Mouse (Mus musculus) gastrocnemius, postnatal 25 days (tissue): ENCODE results near the gene Fam107a. TPM values are rescaled to one million over a fixed set of nuclear protein-coding genes. Genes with fewer than 3 reads are reported as not detected.

Experiments used
- DNase-seq: peaks from one replicate; pipeline ENCODE4 v3.0.0; 2022
- total RNA-seq, 2 experiments: library from RNA; stranded (reverse); gene quantifications; 1 replicate in 1 of 2; 2 replicates in 1 of 2; pipeline ENCODE4 v1.2.3; 2021

Gene Fam107a
- total RNA-seq, 2 experiments from 2014 or later = 3.4 to 6.3 TPM

GRCm38 (mm10) chr14:8256881-8257280 lies 60.9 kb downstream of the Fam107a start:
- no peak for DNase-seq

- DNase-seq = no peak
Measured at GRCm38 (mm10) chr14:8256072-8256471, 61.8 kb downstream of the Fam107a start.

- no peak for DNase-seq
Measured at GRCm38 (mm10) chr14:8255076-8255729, 62.6 kb downstream of the Fam107a start.

- DNase-seq = no peak
Measured at GRCm38 (mm10) chr14:8251330-8251885, 66.4 kb downstream of the Fam107a start.

GRCm38 (mm10) chr14:8250141-8250871 lies 67.5 kb downstream of the Fam107a start:
- DNase-seq = no peak

GRCm38 (mm10) chr14:8249206-8249605 lies 68.6 kb downstream of the Fam107a start:
- no peak for DNase-seq

- DNase-seq = no peak
Measured at GRCm38 (mm10) chr14:8246878-8247277, 70.9 kb downstream of the Fam107a start.

Other genes with a start within 250 kb of the Fam107a start
- gene Rpp14, start 237.7 kb downstream of the Fam107a start, total RNA-seq = 10 to 100 TPM; 22.8 to 24.6 TPM
- 10 to 100 TPM; 11.6 to 12.5 TPM for gene Pxk, start 219.8 kb downstream of the Fam107a start, total RNA-seq
- gene Pdhb, start 145.0 kb downstream of the Fam107a start, total RNA-seq = 100 to 1,000 TPM; 353 to 354 TPM
- 1 to 10 TPM; 5.7 to 6.8 TPM for gene Kctd6, start 103.9 kb downstream of the Fam107a start, total RNA-seq
- gene Acox2, start 58.7 kb downstream of the Fam107a start, total RNA-seq = under 1 TPM in 1 of 2 experiments, not detected in 1; 0.35 TPM
- not detected for gene Oit1, start 60.7 kb upstream of the Fam107a start, total RNA-seq